Mouse (Mus musculus): ENCODE measurements around the gene St3gal4. TPM values are rescaled to one million over a fixed set of nuclear protein-coding genes. Genes with fewer than 3 reads are reported as not detected.
A peak's percentile ranks its signal among the peaks of the same experiment; 100 is the strongest.

The St3gal4 gene
- total and polyA plus RNA-seq, 3 experiments: 54.2 to 56.3 TPM; not detected in 1

DNA sequence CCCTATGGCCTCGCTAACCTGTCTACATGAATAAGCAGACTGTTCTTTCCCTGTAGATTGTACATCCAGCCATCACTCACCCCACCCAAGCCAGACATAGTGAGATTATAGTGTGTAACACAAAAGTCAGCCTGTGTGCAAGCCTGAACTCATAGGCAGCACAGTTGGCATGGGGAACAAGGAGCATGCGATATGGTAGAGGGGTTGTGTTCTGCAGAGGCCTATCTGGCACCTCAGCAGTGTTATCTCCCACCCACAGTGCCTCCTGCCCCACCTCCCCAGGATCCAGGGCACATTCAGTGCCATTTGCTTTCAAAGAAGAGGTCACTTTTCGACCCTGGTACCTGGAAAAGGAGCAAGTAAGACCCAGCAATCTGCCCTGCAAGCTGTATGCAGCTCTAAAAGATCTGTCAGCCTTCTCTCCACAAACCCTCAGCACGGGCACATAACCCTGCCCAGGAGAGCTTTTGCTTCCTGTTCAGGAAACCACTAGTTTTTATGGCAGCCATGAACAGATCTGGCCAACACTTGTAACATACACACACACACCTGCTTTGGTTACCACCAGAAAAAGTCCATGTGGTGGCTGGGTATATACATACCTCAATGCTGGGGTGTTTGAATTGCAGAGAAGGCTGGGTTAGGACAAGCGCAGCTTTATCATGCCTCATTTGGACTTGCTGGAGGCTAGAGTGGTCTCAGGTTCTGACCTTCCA lies 3.6 kb upstream of the St3gal4 start (continued):
- TF ChIP-seq BHLHE40 (IDR thresholded peaks at IDR 0.05; ENCODE audit: borderline replicate concordance, low read depth, low read length) (no peak; the same call in 1 of the 2 replicates), MXI1 (IDR thresholded peaks at IDR 0.05; ENCODE audit: low read depth, low read length) (no peak; the same call in 1 of the 2 replicates), NRF1 (IDR thresholded peaks at IDR 0.05; ENCODE audit: insufficient read depth, low read depth, low read length, poor library complexity, severe bottlenecking) (no peak), UBTF (IDR thresholded peaks at IDR 0.05; ENCODE audit: borderline replicate concordance, insufficient read depth, low read depth, low read length) (no peak), POLR2AphosphoS5 (IDR thresholded peaks at IDR 0.05; ENCODE audit: borderline replicate concordance, low read depth, low read length) (0 out of 2 replicates have a peak, but pooled peaks have one; percentile 21), RAD21 (IDR thresholded peaks at IDR 0.05; ENCODE audit: low read depth, low read length) (no peak), ELF1 (IDR thresholded peaks at IDR 0.05; ENCODE audit: low read depth, low read length) (no peak)

DNA sequence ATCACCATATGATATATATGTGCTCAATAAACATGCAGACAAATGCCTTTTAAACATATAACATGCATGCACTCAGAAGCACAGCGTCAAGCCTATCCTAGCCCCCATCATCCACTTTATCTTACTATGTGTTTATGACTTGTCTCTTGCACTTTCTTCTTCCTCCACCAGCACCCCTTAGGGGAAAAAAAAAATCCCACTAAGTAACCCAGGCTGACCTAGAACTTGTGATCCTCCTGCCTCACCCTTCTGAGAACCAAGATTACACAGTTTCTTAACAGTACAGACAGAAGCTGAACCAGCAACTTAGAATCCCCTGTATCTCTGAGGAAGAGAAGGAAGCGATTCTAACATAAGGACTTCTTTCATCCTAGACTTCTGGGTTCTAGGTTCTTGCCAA lies 505 bp downstream of the St3gal4 start:
- TF ChIP-seq UBTF (IDR thresholded peaks at IDR 0.05; ENCODE audit: borderline replicate concordance, insufficient read depth, low read depth, low read length): no peak
- TF ChIP-seq TBP (IDR thresholded peaks at IDR 0.05; ENCODE audit: low read depth, low read length): peak; percentile 36; the same call in 1 of the 2 replicates
- peak; percentile 59; the same call in 1 of the 2 replicates for TF ChIP-seq SIN3A (IDR thresholded peaks at IDR 0.05; ENCODE audit: low read length)
- TF ChIP-seq POLR2AphosphoS2 (IDR thresholded peaks at IDR 0.05; ENCODE audit: low read length): 0 out of 2 replicates have a peak, but pooled peaks have one; percentile 23
- TF ChIP-seq MXI1 (IDR thresholded peaks at IDR 0.05; ENCODE audit: low read depth, low read length): 0 out of 2 replicates have a peak, but pooled peaks have one; percentile 27
- TF ChIP-seq ETS1 (IDR thresholded peaks at IDR 0.05; ENCODE audit: low read depth, low read length): peak; percentile 17; the same call in 1 of the 2 replicates
- no peak for TF ChIP-seq JUND (IDR thresholded peaks at IDR 0.05; ENCODE audit: low read depth, low read length)
- TF ChIP-seq NELFE (IDR thresholded peaks at IDR 0.05; ENCODE audit: low read depth, low read length): no peak; the same call in 1 of the 2 replicates
- 0 out of 2 replicates have a peak, but pooled peaks have one; percentile 2 for TF ChIP-seq GATA1 (IDR thresholded peaks at IDR 0.05; ENCODE audit: low read depth, low read length)
- TF ChIP-seq ZNF384 (IDR thresholded peaks at IDR 0.05; ENCODE audit: low read depth, low read length): peak; percentile 79
- TF ChIP-seq EP300 (IDR thresholded peaks at IDR 0.05; ENCODE audit: low read depth in 1 of 2, low read length in 2 of 2): peak in 1 of 2 experiments; percentile 29; a peak in 1 of 4 replicates
- peak overlapping the region; percentile 78 for H3K9ac ChIP-seq (ENCODE audit: control insufficient read depth, low read depth, low read length, poor library complexity, severe bottlenecking)
- peaks cover 19 to 53% of the 10 kb centered on the region in 2 experiments for H3K4me1 ChIP-seq (ENCODE audit: control insufficient read depth in 1 of 2, insufficient read depth in 2 of 2, low read length in 2 of 2)
- no peaks in the 10 kb centered on the region for H3K9me3 ChIP-seq (replicated peaks; ENCODE audit: insufficient read depth, low read length)
- no peaks in the 10 kb centered on the region for H3K27me3 ChIP-seq (ENCODE audit: control insufficient read depth in 1 of 2, insufficient read depth in 2 of 2, low read length in 2 of 2)
- peaks cover 0 to 60% of the 10 kb centered on the region in 2 experiments; a peak in 2 of 4 replicates for H3K36me3 ChIP-seq (ENCODE audit: control insufficient read depth in 1 of 2, insufficient read depth in 2 of 2, low read length in 2 of 2)
- peak overlapping the region; percentile 97 for H3K27ac ChIP-seq (ENCODE audit: control insufficient read depth, low read depth, low read length)
- peak overlapping the region; percentile 46 to 48 for H3K4me3 ChIP-seq (ENCODE audit: control insufficient read depth in 1 of 2, insufficient read depth in 1 of 2, low read depth in 2 of 2, low read length in 2 of 2)
- peak; percentile 69 for DNase-seq (ENCODE audit: low read depth, low spot score)
- peaks cover 56% of the 10 kb centered on the region for H3K79me2 ChIP-seq (ENCODE audit: control insufficient read depth, insufficient read depth, low read length, poor library complexity)

All from MEL (cell line).